Mouse (Mus musculus) neural tube, embryonic 11.5 days (tissue): ENCODE measurements at regions not wholly inside any gene's neighbourhood (a gene's known extent, or its start where the extent isn't known, plus 50 kb on each side); places are given as distances from the start of the nearest gene placed in this dataset.

ENCODE experiments used
- ATAC-seq: fragments of 200-750 bp; cut with Nextera tagmentation; 2 replicates; pipeline ENCODE4 v1.8.0; 2017; ENCODE audit warnings: moderate number of reproducible peaks, mild to moderate bottlenecking, moderate TSS enrichment, moderate library complexity; ENCODE audit not compliant: insufficient read depth, low FRiP score, low TSS enrichment
- DNase-seq: peaks from one replicate; pipeline ENCODE4 v3.0.0-alpha.2; 2015; ENCODE audit warnings: low spot score
- H3K27ac ChIP-seq: fragments of 300-500 bp; sonication (generic); 2 replicates; pipeline ENCODE4 v1.5.1; 2014; ENCODE audit warnings: low read depth, mild to moderate bottlenecking, low read length
- H3K27me3 ChIP-seq: fragments of 300-500 bp; sonication (generic); 2 replicates; pipeline ENCODE4 v1.6.1; 2014; ENCODE audit warnings: mild to moderate bottlenecking, low read length, mixed read lengths; ENCODE audit not compliant: control insufficient read depth, insufficient read depth
- H3K36me3 ChIP-seq: fragments of 300-500 bp; sonication (generic); 2 replicates; pipeline ENCODE4 v1.6.1; 2014; ENCODE audit warnings: mild to moderate bottlenecking, low read length, moderate library complexity, mixed read lengths; ENCODE audit not compliant: control insufficient read depth, insufficient read depth
- H3K4me1 ChIP-seq: fragments of 300-500 bp; sonication (generic); 2 replicates; pipeline ENCODE4 v1.6.1; 2014; ENCODE audit warnings: low read length, mixed read lengths; ENCODE audit not compliant: control insufficient read depth, insufficient read depth
- H3K4me2 ChIP-seq: fragments of 300-500 bp; sonication (generic); 2 replicates; pipeline ENCODE4 v1.6.1; 2014; ENCODE audit warnings: low read depth, mild to moderate bottlenecking, moderate library complexity
- H3K4me3 ChIP-seq: fragments of 300-500 bp; sonication (generic); 2 replicates; pipeline ENCODE4 v1.5.1; 2014; ENCODE audit warnings: low read depth, low read length
- H3K9ac ChIP-seq: fragments of 300-500 bp; sonication (generic); 2 replicates; pipeline ENCODE4 v1.6.1; 2014; ENCODE audit warnings: mild to moderate bottlenecking, low read length
- H3K9me3 ChIP-seq: fragments of 300-500 bp; sonication (generic); 2 replicates; pipeline ENCODE4 v1.6.1; 2016; ENCODE audit warnings: low read length; ENCODE audit not compliant: control insufficient read depth
- WGBS: fragments of 180-500 bp; shearing (Covaris S2); extraction: QIAGEN DNeasy Blood & Tissue Kit; methylation state at CpG from one replicate; pipeline ENCODE4 v1.1.7; 2014; 5-methylcytosine and 5-hydroxymethylcytosine counted together

DNA sequence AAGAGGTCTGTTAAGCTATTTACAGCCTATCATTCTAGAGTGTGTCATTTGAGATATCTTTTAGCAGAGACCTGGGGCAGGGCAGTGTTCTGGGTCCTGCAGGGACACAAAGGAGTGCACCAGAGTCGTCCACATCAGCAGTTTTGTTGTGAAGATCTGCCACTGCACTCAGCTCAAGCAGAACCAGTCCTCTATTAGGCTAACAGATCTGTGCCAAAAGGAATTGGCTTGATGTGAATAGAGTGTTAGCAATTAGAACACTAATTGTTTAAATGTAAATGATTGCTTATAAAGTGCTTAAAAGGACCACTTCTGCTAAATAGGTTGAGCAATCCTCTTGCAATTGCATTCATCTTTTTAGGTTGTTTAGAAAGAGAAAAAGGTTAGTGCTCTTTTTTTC, 215.3 kb downstream of the En1 start:
- no peaks in the 10 kb centered on the region for H3K36me3 ChIP-seq
- no peaks in the 10 kb centered on the region for H3K9me3 ChIP-seq
- no peak overlapping the region for H3K27ac ChIP-seq
- DNase-seq (no peak), ATAC-seq (no peak)
- no peak overlapping the region for H3K4me3 ChIP-seq
- 28% methylated on average over 1 of the region's 1 CpGs for WGBS
- H3K4me1 ChIP-seq = no peaks in the 10 kb centered on the region
- no peak overlapping the region for H3K4me2 ChIP-seq
- no peak overlapping the region for H3K9ac ChIP-seq
- H3K27me3 ChIP-seq = no peaks in the 10 kb centered on the region

DNA sequence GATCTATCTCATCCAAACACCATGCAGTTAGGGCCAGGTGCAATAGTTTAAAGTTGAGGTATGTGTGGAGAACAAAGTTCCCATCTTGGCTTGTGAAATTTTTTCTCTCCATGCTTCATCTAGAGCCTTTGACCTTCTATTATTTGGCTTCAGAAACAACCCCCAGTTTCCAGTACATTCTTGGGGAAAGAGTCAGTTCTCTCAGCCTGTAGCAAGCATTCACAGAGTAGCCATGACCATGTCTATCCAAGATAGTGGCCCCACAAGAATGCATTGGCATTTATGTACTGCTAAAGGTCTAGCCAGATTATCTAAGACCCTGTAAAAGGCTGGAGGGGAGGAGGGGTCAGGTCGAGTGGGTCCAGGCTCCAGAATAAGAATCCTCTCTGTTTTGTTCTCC, 229.8 kb downstream of the En1 start:
- H3K36me3 ChIP-seq = no peaks in the 10 kb centered on the region
- WGBS = 68% methylated on average over 1 of the region's 1 CpGs
- H3K9me3 ChIP-seq = no peaks in the 10 kb centered on the region
- H3K4me3 ChIP-seq = no peak overlapping the region
- H3K27me3 ChIP-seq = no peaks in the 10 kb centered on the region
- ATAC-seq = no peak
- no peak overlapping the region for H3K9ac ChIP-seq
- H3K4me1 ChIP-seq = no peaks in the 10 kb centered on the region
- no peak overlapping the region for H3K4me2 ChIP-seq
- DNase-seq = no peak
- no peak overlapping the region for H3K27ac ChIP-seq

DNA sequence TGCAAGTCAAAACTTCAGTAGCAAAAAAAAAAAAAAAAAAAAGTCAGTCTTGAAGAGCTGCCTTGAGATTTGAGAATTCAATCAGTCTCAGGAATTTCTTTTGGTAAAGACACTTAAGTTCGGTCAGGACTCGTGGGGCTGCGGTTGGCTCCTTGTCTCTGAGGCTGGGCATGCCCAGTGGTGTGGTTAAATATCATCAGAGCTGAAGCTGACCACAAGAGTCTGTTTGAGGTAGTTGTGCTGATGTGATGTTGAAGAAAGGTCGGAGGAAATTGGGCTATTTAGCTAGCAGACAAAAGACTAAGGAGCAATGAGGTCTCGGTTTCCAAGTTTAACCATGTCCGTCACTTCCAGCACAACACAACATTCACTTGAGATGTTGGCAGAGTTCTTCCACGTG, 240.4 kb downstream of the En1 start:
- WGBS = 70% methylated on average over 7 of the region's 7 CpGs
- Histone ChIP-seq H3K27ac (no peak overlapping the region), H3K4me1 (no peaks in the 10 kb centered on the region), H3K27me3 (no peaks in the 10 kb centered on the region), H3K4me3 (no peak overlapping the region), H3K9me3 (no peaks in the 10 kb centered on the region), H3K36me3 (no peaks in the 10 kb centered on the region), H3K9ac (no peak overlapping the region), H3K4me2 (no peak overlapping the region)
- DNase-seq = no peak
- ATAC-seq = no peak

DNA sequence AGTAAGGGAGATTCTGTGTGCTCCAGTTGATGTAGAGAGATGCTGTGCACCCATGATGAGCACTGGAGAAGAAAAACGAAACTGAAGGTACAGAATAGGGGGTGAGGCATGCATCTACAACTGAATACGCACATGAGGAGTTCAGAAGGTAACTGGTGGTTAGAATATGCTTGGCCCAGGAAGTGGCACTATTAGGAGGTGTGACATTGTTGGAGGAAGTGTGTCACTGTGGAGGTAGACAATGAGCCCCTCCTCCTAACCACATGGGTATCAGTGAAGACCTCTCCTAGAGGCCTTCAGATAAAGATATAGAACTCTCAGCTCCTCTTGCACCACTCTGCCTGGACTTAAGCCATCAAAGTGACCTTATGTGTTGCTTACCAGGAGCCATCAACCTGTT, 243.9 kb downstream of the En1 start:
- Histone ChIP-seq H3K27me3 (no peaks in the 10 kb centered on the region), H3K4me1 (no peaks in the 10 kb centered on the region), H3K4me3 (no peak overlapping the region), H3K9ac (no peak overlapping the region), H3K4me2 (no peak overlapping the region), H3K36me3 (no peaks in the 10 kb centered on the region), H3K27ac (no peak overlapping the region), H3K9me3 (no peaks in the 10 kb centered on the region)
- no peak for DNase-seq
- ATAC-seq = no peak
- WGBS = 85% methylated on average over 2 of the region's 2 CpGs

DNA sequence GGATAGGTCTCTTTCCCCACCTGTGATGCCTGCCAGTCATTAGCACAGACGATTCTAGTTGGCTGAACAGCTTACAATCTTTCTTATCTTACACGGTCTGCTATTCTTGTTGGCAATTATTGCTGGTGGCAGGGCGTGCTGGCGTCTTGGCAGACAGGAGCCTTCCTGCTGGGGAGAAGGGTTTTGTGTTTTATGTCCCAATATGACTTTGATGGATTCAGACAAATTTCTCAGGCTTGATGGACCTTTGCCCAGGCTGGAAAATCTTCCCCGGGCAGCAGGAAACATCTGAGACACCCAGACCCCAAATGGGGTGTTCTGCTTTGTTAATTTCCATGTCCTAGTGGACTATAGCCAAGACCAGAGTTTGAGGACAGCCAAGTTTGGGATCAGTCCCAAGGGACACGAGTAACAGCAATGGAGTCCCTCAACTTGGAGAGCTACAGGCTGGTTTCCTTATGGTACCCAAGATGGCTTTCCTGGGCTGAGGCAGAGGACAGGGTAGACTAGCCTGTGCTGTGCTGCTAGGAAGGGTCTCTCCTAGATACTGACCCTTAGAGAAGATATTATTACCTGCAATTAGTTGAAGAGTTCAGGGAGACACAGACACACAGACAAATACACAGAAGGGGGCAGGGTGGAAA, 249.8 kb downstream of the En1 start:
- no peaks in the 10 kb centered on the region for H3K36me3 ChIP-seq
- H3K4me1 ChIP-seq = no peaks in the 10 kb centered on the region
- DNase-seq = no peak
- H3K4me3 ChIP-seq = no peak overlapping the region
- 80% methylated on average over 6 of the region's 6 CpGs for WGBS
- H3K27me3 ChIP-seq = no peaks in the 10 kb centered on the region
- no peak overlapping the region for H3K27ac ChIP-seq
- H3K9me3 ChIP-seq = no peaks in the 10 kb centered on the region
- no peak for ATAC-seq
- H3K9ac ChIP-seq = no peak overlapping the region
- H3K4me2 ChIP-seq = no peak overlapping the region

DNA sequence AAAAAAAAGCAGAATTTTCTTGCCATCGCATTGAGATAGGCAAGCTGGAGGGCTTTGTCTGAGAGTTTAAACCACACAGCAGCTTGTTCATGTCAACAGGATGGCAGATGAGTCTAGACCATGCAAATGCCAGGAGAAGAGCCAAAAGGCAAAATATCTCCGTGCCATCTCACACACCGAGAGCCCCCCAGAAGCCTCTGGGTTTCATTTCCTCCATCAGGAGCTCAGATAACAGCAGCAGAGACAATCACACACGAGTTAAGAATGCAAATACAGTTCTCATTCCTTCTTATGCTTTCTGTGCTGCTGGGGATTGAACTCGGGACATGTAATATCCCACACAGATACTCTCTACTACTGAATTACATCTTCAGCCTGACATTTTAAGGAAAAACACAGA, 255.3 kb downstream of the En1 start:
- Histone ChIP-seq H3K9ac (no peak overlapping the region), H3K9me3 (no peaks in the 10 kb centered on the region), H3K27me3 (no peaks in the 10 kb centered on the region), H3K4me2 (no peak overlapping the region), H3K27ac (no peak overlapping the region), H3K4me3 (no peak overlapping the region), H3K36me3 (no peaks in the 10 kb centered on the region), H3K4me1 (no peaks in the 10 kb centered on the region)
- ATAC-seq = no peak
- 73% methylated on average over 5 of the region's 5 CpGs for WGBS
- DNase-seq = no peak

DNA sequence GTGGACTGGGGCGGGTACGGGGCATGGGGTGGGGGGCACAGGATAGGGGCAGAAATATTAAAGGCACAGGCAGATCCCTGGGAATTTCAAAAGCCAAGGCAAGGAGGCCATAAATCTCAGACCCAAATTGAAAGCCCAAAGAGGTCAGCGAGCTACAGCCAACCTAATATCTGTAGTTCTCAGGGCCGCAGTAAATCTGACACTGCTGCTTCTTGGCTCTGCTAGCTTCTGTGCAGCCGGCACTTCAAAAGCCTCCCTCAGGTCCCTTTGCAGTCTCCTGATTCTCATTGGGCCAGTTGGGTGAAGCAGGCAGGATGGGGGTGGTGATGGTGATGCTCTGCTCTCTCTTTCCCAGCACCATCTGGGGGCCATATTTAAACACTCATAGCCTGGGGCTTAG, 257.3 kb downstream of the En1 start:
- Histone ChIP-seq H3K4me2 (no peak overlapping the region), H3K4me1 (no peaks in the 10 kb centered on the region), H3K36me3 (no peaks in the 10 kb centered on the region), H3K9ac (no peak overlapping the region), H3K27me3 (no peaks in the 10 kb centered on the region), H3K4me3 (no peak overlapping the region), H3K9me3 (no peaks in the 10 kb centered on the region), H3K27ac (no peak overlapping the region)
- 26% methylated on average over 5 of the region's 5 CpGs for WGBS
- ATAC-seq = peak; percentile 27; the same call in 1 of the 2 replicates
- DNase-seq = peak; percentile 17

DNA sequence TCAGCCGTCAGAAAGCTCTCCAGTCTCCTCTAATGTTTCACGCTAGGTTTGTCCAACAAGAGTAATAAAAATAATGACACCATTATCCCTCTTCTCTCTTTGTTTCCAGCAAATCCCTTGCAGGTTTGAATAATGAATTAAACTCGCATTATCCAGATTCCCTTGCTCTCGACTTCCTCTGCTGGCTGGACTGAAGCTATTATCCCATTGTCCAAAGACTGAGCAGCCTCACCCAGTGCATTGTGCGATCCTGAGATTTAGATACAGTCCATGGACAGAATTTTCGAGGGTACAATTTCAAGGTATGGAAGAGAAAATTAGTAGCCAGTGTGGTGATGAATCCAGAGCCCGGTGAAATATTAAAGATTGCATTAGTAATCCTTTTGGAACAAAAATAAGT, 270.3 kb downstream of the En1 start:
- H3K9me3 ChIP-seq = no peaks in the 10 kb centered on the region
- WGBS = 61% methylated on average over 7 of the region's 7 CpGs
- ATAC-seq = no peak

DNA sequence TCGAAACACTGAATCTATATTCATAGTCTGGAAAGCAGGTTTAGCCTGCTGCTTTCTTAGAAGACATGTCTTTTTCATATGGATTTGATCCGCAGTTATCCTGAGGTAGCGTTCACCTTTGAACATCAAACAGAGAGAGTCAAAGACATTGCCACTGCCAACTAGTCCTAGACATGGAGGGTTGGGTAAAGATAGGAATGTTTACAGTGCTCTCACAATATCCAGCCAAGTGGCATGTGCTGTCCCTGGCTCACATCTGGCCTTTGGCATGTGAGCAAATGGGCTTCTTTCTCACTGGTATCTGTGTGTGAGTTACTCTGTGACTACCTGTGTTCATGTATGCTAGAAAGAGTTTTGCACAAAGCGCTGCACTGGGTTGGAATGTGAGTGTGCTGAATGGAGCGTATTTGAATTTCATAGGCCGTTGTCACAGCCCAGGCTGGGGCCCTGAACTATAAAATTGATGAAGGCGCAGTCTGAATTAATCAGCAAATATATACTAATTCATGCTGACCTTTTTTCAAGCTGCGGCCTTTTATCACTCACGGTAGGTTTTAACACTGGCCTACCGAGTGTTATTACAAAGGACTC, 280.8 kb downstream of the En1 start:
- DNase-seq (no peak), ATAC-seq (no peak)
- Histone ChIP-seq H3K9ac (no peak overlapping the region), H3K27ac (no peak overlapping the region), H3K36me3 (no peaks in the 10 kb centered on the region), H3K4me2 (no peak overlapping the region), H3K4me3 (no peak overlapping the region), H3K4me1 (no peaks in the 10 kb centered on the region), H3K27me3 (no peaks in the 10 kb centered on the region), H3K9me3 (no peaks in the 10 kb centered on the region)
- WGBS = 82% methylated on average over 10 of the region's 10 CpGs

More for the DNA sequence above, 270.3 kb downstream of the En1 start:
- H3K27ac ChIP-seq = no peak overlapping the region
- H3K36me3 ChIP-seq = no peaks in the 10 kb centered on the region
- no peaks in the 10 kb centered on the region for H3K4me1 ChIP-seq
- no peak overlapping the region for H3K9ac ChIP-seq
- H3K4me2 ChIP-seq = no peak overlapping the region
- no peaks in the 10 kb centered on the region for H3K27me3 ChIP-seq
- no peak for DNase-seq
- H3K4me3 ChIP-seq = no peak overlapping the region
